29 mouse cellular contexts compared by ENCODE assay signal in the genomic region with DNA sequence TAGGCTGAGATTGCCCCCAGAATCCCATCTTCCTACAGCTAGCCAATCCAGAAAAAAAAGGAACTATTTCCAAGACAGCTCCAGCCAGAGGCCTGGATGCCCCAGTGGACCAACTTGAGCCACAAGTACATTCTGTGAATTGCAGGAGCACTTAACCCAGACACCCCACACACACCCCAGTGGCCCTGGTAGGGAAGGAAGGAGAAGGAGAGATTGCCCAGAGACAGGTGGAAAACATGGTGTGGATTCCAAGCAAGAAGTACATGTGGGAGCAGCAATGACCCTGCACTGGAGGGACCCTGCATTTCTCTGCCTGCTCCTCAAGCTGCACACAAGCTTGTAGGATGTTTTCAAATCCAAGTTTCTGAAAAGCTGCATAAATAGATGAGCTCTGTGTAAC. TPM values are rescaled to one million over a fixed set of nuclear protein-coding genes. Genes with fewer than 3 reads are reported as not detected.
DNase-seq lines count a peak whose midpoint lies in the region; ATAC-seq and TF ChIP-seq lines count a peak whose summit lies in the region.
"Had no signal": no experiment of that assay in that cellular context is flagged by ENCODE, and none has a peak within 500 bp of the region (broad histone marks: within the 10 kb centered on the region; RNA-seq: fewer than 3 reads in every experiment).

No protein-coding gene starts in this region.

- DNase-seq in embryo, embryonic 10 days (ENCODE audit: low spot score): peak; percentile 20
- DNase-seq in embryo, embryonic 9.5 days (ENCODE audit: extremely low spot score): no peak
- DNase-seq in heart, embryonic 10.5 days (ENCODE audit: low spot score): peak; percentile 51
- DNase-seq in lung, postnatal 0 days (ENCODE audit: low spot score): no peak
- DNase-seq in lung, postnatal 25 days (ENCODE audit: low spot score): no peak
- DNase-seq in retina, postnatal 1 day: peak; percentile 67
- no peak for DNase-seq in right cerebral cortex, postnatal 36 days (ENCODE audit: low spot score in 2 of 2)
- DNase-seq: cerebellum, adult 18-20 months; gastrocnemius, postnatal 25 days; heart, adult 18-20 months; heart, postnatal 14 days; layer of hippocampus, postnatal 36 days; liver; lung, postnatal 4 days; thymus, adult 18-20 months; thymus, postnatal 25 days had no signal

- peaks cover 25% of the 10 kb centered on the region for H3K27me3 ChIP-seq in heart, embryonic 10.5 days (ENCODE audit: insufficient read depth, poor library complexity, severe bottlenecking)
- peaks cover 23% of the 10 kb centered on the region for H3K27me3 ChIP-seq in heart, embryonic 12.5 days (replicated peaks)
- peaks cover 7% of the 10 kb centered on the region for H3K27me3 ChIP-seq in lung, postnatal 0 days (replicated peaks; ENCODE audit: insufficient read depth, low read length)
- H3K27me3 ChIP-seq: CH12.LX had no signal

- peaks cover 6% of the 10 kb centered on the region; the same call in 1 of the 2 replicates for H3K36me3 ChIP-seq in heart, embryonic 10.5 days
- H3K36me3 ChIP-seq in heart, embryonic 12.5 days: peaks cover 4% of the 10 kb centered on the region; the same call in 1 of the 2 replicates
- no peaks in the 10 kb centered on the region for H3K36me3 ChIP-seq in lung, postnatal 0 days (ENCODE audit: insufficient read depth, low read length)
- H3K36me3 ChIP-seq: liver, embryonic 15.5 days; lung, embryonic 15.5 days had no signal

- ATAC-seq in heart, embryonic 12.5 days (ENCODE audit: insufficient number of reproducible peaks, low FRiP score): no peak
- peak; percentile 20; the same call in 1 of the 2 replicates for ATAC-seq in lung, postnatal 0 days
- ATAC-seq: intestine, embryonic 16.5 days had no signal

- no peak overlapping the region for H3K4me2 ChIP-seq in heart, embryonic 12.5 days
- H3K4me2 ChIP-seq in lung, postnatal 0 days (replicated peaks; ENCODE audit: low read depth, low read length): no peak overlapping the region
- H3K4me2 ChIP-seq: forebrain, embryonic 12.5 days; liver, embryonic 15.5 days; lung, embryonic 15.5 days; midbrain, embryonic 12.5 days; neural tube, embryonic 12.5 days had no signal

- H3K9me3 ChIP-seq in heart, embryonic 10.5 days: no peaks in the 10 kb centered on the region
- H3K9me3 ChIP-seq in heart, embryonic 12.5 days (replicated peaks): no peaks in the 10 kb centered on the region
- H3K9me3 ChIP-seq in lung, postnatal 0 days (ENCODE audit: low read length): no peaks in the 10 kb centered on the region
- H3K9me3 ChIP-seq: forebrain, embryonic 12.5 days; hindbrain, embryonic 10.5 days; liver, embryonic 15.5 days; lung, embryonic 15.5 days; megakaryocyte, embryonic 14.5 days; midbrain, embryonic 12.5 days; neural tube, embryonic 12.5 days had no signal

- TF ChIP-seq CTCF in lung, postnatal 0 days (IDR thresholded peaks at IDR 0.05): no peak

- H3K27ac ChIP-seq in heart, embryonic 10.5 days: no peak overlapping the region
- H3K27ac ChIP-seq in heart, embryonic 12.5 days (ENCODE audit: poor library complexity, severe bottlenecking): no peak overlapping the region
- no peak overlapping the region for H3K27ac ChIP-seq in lung, postnatal 0 days (ENCODE audit: low read length)
- H3K27ac ChIP-seq: hindbrain, embryonic 10.5 days; liver, embryonic 15.5 days; lung, embryonic 15.5 days; midbrain, embryonic 12.5 days; neural tube, embryonic 12.5 days had no signal

- TF ChIP-seq EP300 in lung, postnatal 0 days (IDR thresholded peaks at IDR 0.05): no peak

- H3K4me1 ChIP-seq in heart, embryonic 10.5 days: peaks cover 9% of the 10 kb centered on the region
- H3K4me1 ChIP-seq in heart, embryonic 12.5 days (replicated peaks): peaks cover 12% of the 10 kb centered on the region
- H3K4me1 ChIP-seq in lung, postnatal 0 days (ENCODE audit: insufficient read depth, low read depth, low read length): no peaks in the 10 kb centered on the region

- H3K9ac ChIP-seq in heart, embryonic 12.5 days: no peak overlapping the region
- no peak overlapping the region for H3K9ac ChIP-seq in lung, postnatal 0 days (replicated peaks; ENCODE audit: low read depth)
- H3K9ac ChIP-seq: forebrain, embryonic 12.5 days; liver, embryonic 15.5 days; lung, embryonic 15.5 days; midbrain, embryonic 12.5 days; neural tube, embryonic 12.5 days had no signal

- no peak overlapping the region for H3K4me3 ChIP-seq in heart, embryonic 10.5 days
- H3K4me3 ChIP-seq in heart, embryonic 12.5 days: no peak overlapping the region
- H3K4me3 ChIP-seq in lung, postnatal 0 days (ENCODE audit: low read depth, low read length): no peak overlapping the region
- H3K4me3 ChIP-seq: erythroblast, embryonic 14.5 days; forebrain, embryonic 12.5 days; hindbrain, embryonic 10.5 days; liver, embryonic 15.5 days; lung, embryonic 15.5 days; megakaryocyte, embryonic 14.5 days; midbrain, embryonic 12.5 days; myocyte; neural tube, embryonic 12.5 days had no signal

RNA-seq across cellular contexts. Expression of a gene that starts 5.0 kb away (rescaled TPM):
- 0.05 and 0.23 TPM in 2 replicates for polyA plus RNA-seq in heart, embryonic 10.5 days (2016; fragmentation: Nextera tagmentation; extraction: Ambion mirVana)
- polyA plus RNA-seq in heart, embryonic 12.5 days (2016; fragmentation: Nextera tagmentation; extraction: Ambion mirVana): 0.12 and 0.27 TPM in 2 replicates
- polyA plus RNA-seq in lung, postnatal 0 days (2015; fragmentation: Nextera tagmentation; extraction: Ambion mirVana): 7.8 and 8.3 TPM in 2 replicates
- polyA plus RNA-seq: C2C12; erythroblast, embryonic 14.5 days had no signal

Comparison
In these comparisons a context has a peak if more than half of its experiments do, and no peak if none do; other contexts are left out.
1. DNase-seq: peak in embryo, embryonic 10 days (single experiment), heart, embryonic 10.5 days (single experiment) and retina, postnatal 1 day (single experiment); none in embryo, embryonic 9.5 days (single experiment), lung, postnatal 0 days (single experiment), lung, postnatal 25 days (single experiment) and right cerebral cortex, postnatal 36 days (0 of 2).